Mouse (Mus musculus): ENCODE data around the gene Naa40. TPM values are rescaled to one million over a fixed set of nuclear protein-coding genes. Genes with fewer than 3 reads are reported as not detected.

Gene Naa40
- total and polyA plus RNA-seq, 3 experiments, result 14.9 to 23.8 (median 16.4) TPM

DNA sequence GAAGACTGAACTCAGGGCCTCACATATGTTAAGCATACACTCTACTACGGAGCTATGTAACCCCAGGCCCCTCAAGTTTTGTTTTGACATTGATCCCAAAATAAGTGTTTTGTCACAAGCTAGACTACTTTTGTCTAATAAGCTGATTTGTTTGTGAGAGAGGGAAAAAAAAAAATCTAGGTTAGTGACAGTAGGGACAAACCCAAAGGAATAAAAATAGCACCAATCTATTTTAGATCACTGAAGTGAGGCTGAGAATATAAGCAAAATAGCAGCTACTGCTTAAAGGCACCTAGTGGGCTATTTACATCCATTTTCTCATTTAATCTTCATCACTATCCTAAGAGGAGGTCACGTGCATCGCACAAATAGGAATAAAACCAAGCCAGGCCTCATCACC lies 1.4 kb downstream of the Naa40 start:
- Histone ChIP-seq H3K79me2 (replicated peaks; ENCODE audit: control insufficient read depth, insufficient read depth, low read length) (peaks cover 2% of the 10 kb centered on the region), H3K4me3 (peak overlapping the region; percentile 60), H3K36me3 (ENCODE audit: control insufficient read depth, insufficient read depth, low read length) (no peaks in the 10 kb centered on the region), H3K27ac (peak overlapping the region; percentile 85), H3K4me1 (ENCODE audit: control insufficient read depth, insufficient read depth, low read length) (peaks cover 8% of the 10 kb centered on the region), H3K9ac (ENCODE audit: low read depth, low read length) (no peak overlapping the region), H3K27me3 (ENCODE audit: control insufficient read depth, insufficient read depth, low read length) (no peaks in the 10 kb centered on the region)
- 62% methylated on average over 3 of the region's 3 CpGs for WGBS
- DNase-seq, result no peak
- intact Hi-C loops (cut with DNase I), result no loop called here
- TF ChIP-seq POLR2A (IDR thresholded peaks at IDR 0.05; ENCODE audit: insufficient read depth, low read depth, low read length) (no peak), CTCF (IDR thresholded peaks at IDR 0.05) (no peak), EP300 (IDR thresholded peaks at IDR 0.05; ENCODE audit: insufficient read depth, low read depth, low read length) (no peak)

DNA sequence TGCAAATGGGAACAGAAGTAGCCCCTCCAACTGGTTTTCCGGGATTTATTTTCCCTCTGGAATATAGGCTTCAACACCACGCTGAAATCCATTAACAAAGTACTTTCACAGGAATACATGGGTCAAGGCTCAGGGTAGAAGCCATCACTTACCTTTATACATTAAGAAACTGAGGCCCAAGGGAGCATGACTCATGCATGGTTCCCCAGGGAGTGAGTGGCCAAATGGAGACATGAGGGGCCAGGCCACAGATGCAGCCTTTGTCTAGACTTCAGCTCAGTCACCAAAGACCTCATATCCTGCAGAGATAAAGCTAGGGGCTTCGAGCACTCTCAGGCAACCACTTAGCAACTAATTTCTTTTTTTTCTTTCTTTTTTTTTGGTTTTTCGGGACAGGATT lies 4.2 kb downstream of the Naa40 start:
- no peak overlapping the region for H3K9ac ChIP-seq (ENCODE audit: low read depth, low read length)
- no peaks in the 10 kb centered on the region for H3K27me3 ChIP-seq (ENCODE audit: control insufficient read depth, insufficient read depth, low read length)
- H3K4me1 ChIP-seq (ENCODE audit: control insufficient read depth, insufficient read depth, low read length), result peaks cover 8% of the 10 kb centered on the region
- TF ChIP-seq CTCF (IDR thresholded peaks at IDR 0.05) (no peak), POLR2A (IDR thresholded peaks at IDR 0.05; ENCODE audit: insufficient read depth, low read depth, low read length) (no peak), EP300 (IDR thresholded peaks at IDR 0.05; ENCODE audit: insufficient read depth, low read depth, low read length) (no peak)
- H3K79me2 ChIP-seq (replicated peaks; ENCODE audit: control insufficient read depth, insufficient read depth, low read length), result peaks cover 2% of the 10 kb centered on the region
- H3K27ac ChIP-seq, result no peak overlapping the region
- no peak overlapping the region for H3K4me3 ChIP-seq
- no peak for DNase-seq
- 69% methylated on average over 4 of the region's 4 CpGs for WGBS
- no peaks in the 10 kb centered on the region for H3K36me3 ChIP-seq (ENCODE audit: control insufficient read depth, insufficient read depth, low read length)
- intact Hi-C loops (cut with DNase I), result no loop called here

DNA sequence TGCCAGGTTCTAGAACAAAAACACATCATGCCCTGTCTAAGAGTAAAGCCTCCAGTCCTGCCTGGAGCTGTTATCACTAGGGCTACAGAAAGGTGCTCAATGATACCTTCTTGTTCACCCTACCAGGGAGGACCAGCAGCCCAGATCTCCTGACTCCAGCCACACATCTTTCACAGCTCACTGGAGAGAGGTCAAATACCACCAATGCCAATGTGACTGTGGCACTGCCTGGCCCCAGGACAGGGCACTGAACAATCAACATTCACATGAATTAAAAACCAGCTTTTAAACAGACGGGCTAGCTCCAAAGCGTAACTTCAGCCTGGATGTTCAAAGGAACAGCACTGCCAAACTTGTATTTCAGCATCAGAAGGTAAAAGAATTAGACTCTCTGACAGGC lies 5.0 kb downstream of the Naa40 start:
- H3K9ac ChIP-seq (ENCODE audit: low read depth, low read length), result no peak overlapping the region
- DNase-seq, result no peak
- peaks cover 2% of the 10 kb centered on the region for H3K79me2 ChIP-seq (replicated peaks; ENCODE audit: control insufficient read depth, insufficient read depth, low read length)
- 80% methylated on average over 2 of the region's 2 CpGs for WGBS
- no peak overlapping the region for H3K4me3 ChIP-seq
- no peaks in the 10 kb centered on the region for H3K27me3 ChIP-seq (ENCODE audit: control insufficient read depth, insufficient read depth, low read length)
- H3K4me1 ChIP-seq (ENCODE audit: control insufficient read depth, insufficient read depth, low read length), result peaks cover 8% of the 10 kb centered on the region
- no peaks in the 10 kb centered on the region for H3K36me3 ChIP-seq (ENCODE audit: control insufficient read depth, insufficient read depth, low read length)
- H3K27ac ChIP-seq, result no peak overlapping the region; the same call in 1 of the 2 replicates
- intact Hi-C loops (cut with DNase I), result no loop called here
- no peak for TF ChIP-seq CTCF (IDR thresholded peaks at IDR 0.05)
- no peak for TF ChIP-seq POLR2A (IDR thresholded peaks at IDR 0.05; ENCODE audit: insufficient read depth, low read depth, low read length)
- TF ChIP-seq EP300 (IDR thresholded peaks at IDR 0.05; ENCODE audit: insufficient read depth, low read depth, low read length), result no peak

DNA sequence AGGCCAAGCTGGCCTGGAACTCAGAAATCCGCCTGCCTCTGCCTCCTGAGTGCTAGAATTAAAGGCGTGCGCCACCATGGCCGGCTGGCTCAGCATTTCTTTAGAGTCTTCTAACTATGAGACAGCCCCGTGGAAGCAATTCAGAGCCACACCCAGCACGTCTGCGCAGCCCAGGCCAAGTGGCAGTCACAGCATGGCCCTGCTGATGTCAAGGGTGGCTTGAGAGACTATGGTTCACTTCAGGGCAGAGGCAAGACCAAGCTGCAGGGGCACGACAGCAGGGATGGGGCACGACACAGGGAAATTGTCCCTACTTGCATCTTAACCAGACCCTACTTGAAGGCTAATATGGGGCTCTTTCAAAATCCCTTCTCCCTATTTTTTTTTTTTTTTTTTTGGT lies 5.5 kb downstream of the Naa40 start:
- H3K9ac ChIP-seq (ENCODE audit: low read depth, low read length), result no peak overlapping the region
- TF ChIP-seq POLR2A (IDR thresholded peaks at IDR 0.05; ENCODE audit: insufficient read depth, low read depth, low read length), result no peak
- no peak for TF ChIP-seq CTCF (IDR thresholded peaks at IDR 0.05)
- TF ChIP-seq EP300 (IDR thresholded peaks at IDR 0.05; ENCODE audit: insufficient read depth, low read depth, low read length), result no peak
- H3K4me1 ChIP-seq (ENCODE audit: control insufficient read depth, insufficient read depth, low read length), result peaks cover 8% of the 10 kb centered on the region
- H3K79me2 ChIP-seq (replicated peaks; ENCODE audit: control insufficient read depth, insufficient read depth, low read length), result peaks cover 2% of the 10 kb centered on the region
- no peaks in the 10 kb centered on the region for H3K36me3 ChIP-seq (ENCODE audit: control insufficient read depth, insufficient read depth, low read length)
- intact Hi-C loops (cut with DNase I), result loop anchor here (1.0 kb wide), 1 partner anchor 201 kb away; no protein-coding TSS in a partner anchor
- no peaks in the 10 kb centered on the region for H3K27me3 ChIP-seq (ENCODE audit: control insufficient read depth, insufficient read depth, low read length)
- 88% methylated on average over 9 of the region's 9 CpGs for WGBS
- no peak for DNase-seq
- no peak overlapping the region for H3K27ac ChIP-seq
- H3K4me3 ChIP-seq, result no peak overlapping the region

DNA sequence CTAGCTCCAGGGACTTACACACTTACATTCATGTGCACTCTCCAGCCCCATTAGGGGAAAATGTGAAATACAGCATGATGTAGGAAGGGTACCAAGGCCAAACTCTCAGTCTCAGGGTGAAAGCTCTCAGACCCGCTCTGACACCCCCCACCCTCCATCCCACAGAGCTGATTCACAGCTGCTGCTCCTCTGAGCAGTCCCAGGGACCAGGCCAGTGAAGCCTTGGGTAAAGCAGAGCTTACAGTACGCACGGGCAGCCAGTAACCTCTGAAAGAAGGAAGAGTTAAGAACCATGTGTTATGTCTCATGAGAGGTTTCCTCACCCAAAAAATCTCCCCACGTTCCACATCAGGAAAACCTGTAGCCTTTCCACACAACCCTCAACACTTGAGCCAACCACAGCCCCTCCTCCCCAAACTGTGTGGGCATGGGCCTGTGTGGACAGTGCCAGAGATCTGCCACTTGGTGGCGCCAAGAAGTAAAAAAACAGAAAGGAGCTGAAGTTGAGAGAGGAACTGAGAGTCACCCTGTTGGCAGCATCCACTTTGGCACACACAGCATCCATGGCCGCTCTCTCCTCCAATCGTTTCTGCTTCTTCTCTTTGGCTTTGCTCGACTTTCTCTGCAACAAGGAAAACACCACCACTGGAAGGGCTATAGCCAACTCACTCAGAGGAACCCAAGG lies 6.3 kb downstream of the Naa40 start:
- WGBS, result 43% methylated on average over 8 of the region's 8 CpGs
- H3K4me3 ChIP-seq, result no peak overlapping the region
- intact Hi-C loops (cut with DNase I), result loop anchor here (1.0 kb wide), 2 partner anchors 111 to 202 kb away; no protein-coding TSS in a partner anchor

DNA sequence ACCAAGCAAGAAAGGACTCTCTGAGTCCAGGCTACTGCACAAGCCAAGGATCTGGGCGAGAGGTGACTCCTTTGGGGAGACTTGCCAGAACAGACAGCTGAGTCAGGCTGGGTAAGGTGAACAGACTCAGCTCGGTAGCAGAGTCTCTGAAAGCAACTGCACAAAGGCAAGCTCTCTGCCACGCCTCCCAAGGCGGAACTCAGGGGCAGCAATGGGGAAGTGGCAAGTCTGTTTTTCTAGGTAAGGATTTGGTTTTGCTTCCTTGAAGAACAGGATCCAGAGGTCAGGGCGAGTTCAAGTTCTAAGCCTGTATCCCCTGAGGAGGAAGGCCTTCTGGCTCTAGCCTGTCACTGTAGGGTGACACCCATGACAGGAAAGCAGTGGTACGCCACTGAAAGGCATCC lies 14.5 kb downstream of the Naa40 start:
- no peak overlapping the region for H3K27ac ChIP-seq
- H3K4me1 ChIP-seq (ENCODE audit: control insufficient read depth, insufficient read depth, low read length), result no peaks in the 10 kb centered on the region
- H3K36me3 ChIP-seq (ENCODE audit: control insufficient read depth, insufficient read depth, low read length), result no peaks in the 10 kb centered on the region
- 72% methylated on average over 6 of the region's 6 CpGs for WGBS
- no peak overlapping the region for H3K9ac ChIP-seq (ENCODE audit: low read depth, low read length)
- DNase-seq, result peak in 1 of 2 experiments; percentile 39
- H3K79me2 ChIP-seq (replicated peaks; ENCODE audit: control insufficient read depth, insufficient read depth, low read length), result no peaks in the 10 kb centered on the region
- no peaks in the 10 kb centered on the region for H3K27me3 ChIP-seq (ENCODE audit: control insufficient read depth, insufficient read depth, low read length)
- no peak for TF ChIP-seq EP300 (IDR thresholded peaks at IDR 0.05; ENCODE audit: insufficient read depth, low read depth, low read length)
- no peak for TF ChIP-seq CTCF (IDR thresholded peaks at IDR 0.05)
- no peak for TF ChIP-seq POLR2A (IDR thresholded peaks at IDR 0.05; ENCODE audit: insufficient read depth, low read depth, low read length)
- H3K4me3 ChIP-seq, result no peak overlapping the region
- intact Hi-C loops (cut with DNase I), result no loop called here

More for the DNA sequence above, 6.3 kb downstream of the Naa40 start:
- peaks cover 3% of the 10 kb centered on the region; the same call in 1 of the 2 replicates for H3K4me1 ChIP-seq (ENCODE audit: control insufficient read depth, insufficient read depth, low read length)
- H3K79me2 ChIP-seq (replicated peaks; ENCODE audit: control insufficient read depth, insufficient read depth, low read length), result peaks cover 2% of the 10 kb centered on the region
- no peak overlapping the region for H3K27ac ChIP-seq
- no peaks in the 10 kb centered on the region for H3K27me3 ChIP-seq (ENCODE audit: control insufficient read depth, insufficient read depth, low read length)
- no peak overlapping the region for H3K9ac ChIP-seq (ENCODE audit: low read depth, low read length)
- TF ChIP-seq CTCF (IDR thresholded peaks at IDR 0.05), result peak; percentile 92
- no peak for TF ChIP-seq POLR2A (IDR thresholded peaks at IDR 0.05; ENCODE audit: insufficient read depth, low read depth, low read length)
- peak; percentile 74 for TF ChIP-seq EP300 (IDR thresholded peaks at IDR 0.05; ENCODE audit: insufficient read depth, low read depth, low read length)
- peak; percentile 80 to 83 for DNase-seq
- H3K36me3 ChIP-seq (ENCODE audit: control insufficient read depth, insufficient read depth, low read length), result no peaks in the 10 kb centered on the region

Measured in heart, adult 2 months (tissue).